In genomic region chr7:132766235-132766871, GRCm38 (mm10) we compare ENCODE assay signal across 9 mouse cellular contexts. TPM values are rescaled to one million over a fixed set of nuclear protein-coding genes. Genes with fewer than 3 reads are reported as not detected.
DNase-seq lines count a peak whose midpoint lies in the region; ATAC-seq and TF ChIP-seq lines count a peak whose summit lies in the region.
"Had no signal": no experiment of that assay in that cellular context is flagged by ENCODE, and none has a peak within 500 bp of the region (broad histone marks: within the 10 kb centered on the region; RNA-seq: fewer than 3 reads in every experiment).

No protein-coding gene starts in this region.

- TF ChIP-seq POLR2A in small intestine, adult 2 months (IDR thresholded peaks at IDR 0.05; ENCODE audit: low read depth, low read length): no peak

- H3K27me3 ChIP-seq in midbrain, embryonic 13.5 days: no peaks in the 10 kb centered on the region
- H3K27me3 ChIP-seq in midbrain, postnatal 0 days (ENCODE audit: insufficient read depth, low read length): no peaks in the 10 kb centered on the region
- H3K27me3 ChIP-seq in erythroblast, embryonic 14.5 days (ENCODE audit: control insufficient read depth): no peaks in the 10 kb centered on the region
- H3K27me3 ChIP-seq in intestine, postnatal 0 days (replicated peaks; ENCODE audit: control insufficient read depth, insufficient read depth, low read length): no peaks in the 10 kb centered on the region
- H3K27me3 ChIP-seq in small intestine, adult 2 months (ENCODE audit: control insufficient read depth, insufficient read depth, low read length): no peaks in the 10 kb centered on the region

- no peak overlapping the region for H3K9ac ChIP-seq in midbrain, embryonic 13.5 days (replicated peaks)
- H3K9ac ChIP-seq in midbrain, postnatal 0 days (replicated peaks; ENCODE audit: low read length, poor library complexity, severe bottlenecking): no peak overlapping the region
- H3K9ac ChIP-seq in intestine, postnatal 0 days (ENCODE audit: low read depth, low read length): no peak overlapping the region

- peak overlapping the region; percentile 72 for H3K27ac ChIP-seq in midbrain, embryonic 13.5 days
- H3K27ac ChIP-seq in midbrain, postnatal 0 days (ENCODE audit: low read depth, low read length): no peak overlapping the region
- H3K27ac ChIP-seq in intestine, postnatal 0 days (ENCODE audit: low read depth, low read length): peak overlapping the region; percentile 75
- H3K27ac ChIP-seq in small intestine, adult 2 months (ENCODE audit: insufficient read depth, low read depth, low read length): peak overlapping the region; percentile 94

- no peak for DNase-seq in midbrain, postnatal 0 days (ENCODE audit: low spot score)
- DNase-seq in left cerebral cortex, postnatal 10 days (ENCODE audit: extremely low spot score in 1 of 2, low spot score in 2 of 2): no peak
- no peak for DNase-seq in cerebellum, adult 9-10 months
- DNase-seq in ovary, postnatal 10 days (ENCODE audit: low spot score): no peak

- no peak for TF ChIP-seq CTCF in midbrain, postnatal 0 days (IDR thresholded peaks at IDR 0.05)
- TF ChIP-seq CTCF in intestine, postnatal 0 days (IDR thresholded peaks at IDR 0.05; ENCODE audit: low read depth): no peak
- no peak for TF ChIP-seq CTCF in small intestine, adult 2 months (IDR thresholded peaks at IDR 0.05; ENCODE audit: extremely low read depth, insufficient read length, insufficient replicate concordance, low read depth, low read length)

- H3K4me3 ChIP-seq in midbrain, embryonic 13.5 days (replicated peaks): no peak overlapping the region
- H3K4me3 ChIP-seq in midbrain, postnatal 0 days (ENCODE audit: low read depth, low read length): no peak overlapping the region
- peak overlapping the region; percentile 53 for H3K4me3 ChIP-seq in erythroblast, embryonic 14.5 days (replicated peaks)
- no peak overlapping the region for H3K4me3 ChIP-seq in intestine, postnatal 0 days (ENCODE audit: low read depth, low read length)
- H3K4me3 ChIP-seq in small intestine, adult 2 months (ENCODE audit: low read depth, low read length): no peak overlapping the region
- H3K4me3 ChIP-seq: myocyte had no signal

- peak; percentile 40; the same call in 1 of the 2 replicates for ATAC-seq in midbrain, embryonic 13.5 days
- no peak for ATAC-seq in midbrain, postnatal 0 days (ENCODE audit: low FRiP score)
- peak; percentile 60 for ATAC-seq in intestine, postnatal 0 days

- 90% methylated on average over 11 of the region's 11 CpGs for WGBS in midbrain, embryonic 13.5 days
- WGBS in midbrain, postnatal 0 days: 90% methylated on average over 11 of the region's 11 CpGs
- WGBS in intestine, postnatal 0 days: 49% methylated on average over 11 of the region's 11 CpGs
- 35% methylated on average over 11 of the region's 11 CpGs for WGBS in small intestine, adult 2 months

- H3K4me2 ChIP-seq in midbrain, embryonic 13.5 days (replicated peaks): no peak overlapping the region
- H3K4me2 ChIP-seq in midbrain, postnatal 0 days (ENCODE audit: low read depth, low read length, poor library complexity, severe bottlenecking): no peak overlapping the region
- no peak overlapping the region for H3K4me2 ChIP-seq in intestine, postnatal 0 days (replicated peaks; ENCODE audit: low read depth)

- H3K9me3 ChIP-seq in midbrain, embryonic 13.5 days: no peaks in the 10 kb centered on the region
- H3K9me3 ChIP-seq in midbrain, postnatal 0 days (ENCODE audit: low read length): no peaks in the 10 kb centered on the region
- no peaks in the 10 kb centered on the region for H3K9me3 ChIP-seq in erythroblast, embryonic 14.5 days (ENCODE audit: control insufficient read depth, low read length)
- H3K9me3 ChIP-seq in intestine, postnatal 0 days (ENCODE audit: control insufficient read depth): no peaks in the 10 kb centered on the region

- intact Hi-C loops in left cerebral cortex, postnatal 10 days (cut with DNase I): no loop called here

- peaks cover 35% of the 10 kb centered on the region for H3K4me1 ChIP-seq in midbrain, embryonic 13.5 days (replicated peaks)
- H3K4me1 ChIP-seq in midbrain, postnatal 0 days (ENCODE audit: insufficient read depth, low read length): peaks cover 3% of the 10 kb centered on the region; the same call in 1 of the 2 replicates
- H3K4me1 ChIP-seq in erythroblast, embryonic 14.5 days (ENCODE audit: control insufficient read depth): peaks cover 90% of the 10 kb centered on the region
- peaks cover 32% of the 10 kb centered on the region for H3K4me1 ChIP-seq in intestine, postnatal 0 days (replicated peaks; ENCODE audit: control insufficient read depth, insufficient read depth, low read length)
- H3K4me1 ChIP-seq in small intestine, adult 2 months (ENCODE audit: control insufficient read depth, insufficient read depth, insufficient read length, low read length): peaks cover 54% of the 10 kb centered on the region

- peaks cover 12% of the 10 kb centered on the region; the same call in 1 of the 2 replicates for H3K36me3 ChIP-seq in midbrain, embryonic 13.5 days
- H3K36me3 ChIP-seq in midbrain, postnatal 0 days (ENCODE audit: insufficient read depth, low read length): no peaks in the 10 kb centered on the region
- peaks cover 100% of the 10 kb centered on the region for H3K36me3 ChIP-seq in erythroblast, embryonic 14.5 days (ENCODE audit: control insufficient read depth)
- H3K36me3 ChIP-seq in intestine, postnatal 0 days (ENCODE audit: control insufficient read depth, insufficient read depth): peaks cover 24% of the 10 kb centered on the region; the same call in 1 of the 2 replicates
- H3K36me3 ChIP-seq in small intestine, adult 2 months (ENCODE audit: control insufficient read depth, insufficient read depth, low read length): peaks cover 15% of the 10 kb centered on the region

RNA-seq across cellular contexts. Expression of gene Fam53b, which starts 47.3 kb away (rescaled TPM):
- polyA plus RNA-seq in midbrain, embryonic 13.5 days (2015; fragmentation: Nextera tagmentation; extraction: Ambion mirVana): 21.7 and 23.4 TPM in 2 replicates
- total RNA-seq in midbrain, postnatal 0 days (2014; rRNA removed): 8.0 and 17.3 TPM in 2 replicates
- 7.3 and 9.4 TPM in 2 replicates for polyA plus RNA-seq in midbrain, postnatal 0 days (2015; fragmentation: Nextera tagmentation; extraction: Ambion mirVana)
- polyA plus RNA-seq in erythroblast, embryonic 14.5 days (2012): 21.4 and 23.3 TPM in 2 replicates
- polyA plus RNA-seq in intestine, postnatal 0 days (2015; fragmentation: Nextera tagmentation; extraction: Ambion mirVana): 13.5 and 17.3 TPM in 2 replicates
- 24.6 and 55.7 TPM in 2 replicates for polyA plus RNA-seq in small intestine, adult 2 months (2012; rRNA removed)
- total RNA-seq in left cerebral cortex, postnatal 10 days (2021): 10 to 100 TPM; 13.9 to 14.5 TPM
